Mouse (Mus musculus) small intestine, adult 2 months (tissue): ENCODE measurements around the gene Prdm16.

ENCODE experiments used
- CTCF ChIP-seq: fragments of 200-500 bp; IDR thresholded peaks from 2 replicates; pipeline ENCODE4 v1.5.1; 2012; ENCODE audit warnings: low read depth, mild to moderate bottlenecking, control low read depth, inconsistent platforms, low read length, moderate library complexity, mixed read lengths; ENCODE audit not compliant: insufficient replicate concordance, insufficient read length; ENCODE audit errors: extremely low read depth
- POLR2A ChIP-seq: fragments of 200-500 bp; IDR thresholded peaks from 2 replicates; pipeline ENCODE4 v1.6.1; 2012; ENCODE audit warnings: low read depth, mild to moderate bottlenecking, control low read depth, inconsistent platforms, low read length, moderate library complexity

DNA sequence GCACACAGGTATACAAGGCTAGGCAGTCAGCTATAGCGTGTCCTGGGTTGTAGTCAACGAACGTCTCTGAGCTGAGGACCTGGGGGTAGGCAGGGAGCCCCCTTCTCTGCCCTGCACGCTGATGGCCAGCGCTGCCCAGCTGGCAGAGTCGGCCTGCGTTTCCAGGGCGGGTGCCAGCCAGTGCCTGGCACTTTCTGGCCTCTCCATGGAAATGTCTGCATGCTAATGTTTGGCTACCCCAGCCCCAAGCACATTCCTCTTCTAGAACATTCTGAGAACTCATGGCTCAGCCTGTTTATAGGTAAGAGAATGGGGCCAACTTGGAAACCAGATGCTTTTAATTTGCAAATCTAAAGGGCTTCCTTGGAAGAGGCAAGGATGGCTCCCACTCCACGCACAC lies 186.2 kb downstream of the Prdm16 start:
- TF ChIP-seq CTCF (no peak), POLR2A (no peak)
